Mouse (Mus musculus): ENCODE data around the gene Olfr1085.
"Not testable (repeated sequence)": the region's sequence is repeated elsewhere in the genome, so short reads cannot be mapped to it uniquely, and the experiment has no call there.

Olfr1085 gene

GRCm38 (mm10) chr2:86661919-86662318, at the start of gene Olfr1085:
TSS of gene Olfr1085 (minus strand) at chr2:86662019.
- no peak for DNase-seq (ENCODE audit: low spot score)

GRCm38 (mm10) chr2:86698295-86698694, 36.5 kb upstream of the Olfr1085 start, which contains the start of gene Olfr1087:
TSS of gene Olfr1087 (minus strand) at chr2:86698395.
- no peak for DNase-seq (ENCODE audit: low spot score)

- DNase-seq (ENCODE audit: low spot score) = no peak
These were observed 18.2 kb upstream of the Olfr1085 start, which contains the start of gene Olfr1086 for GRCm38 (mm10) chr2:86679992-86680391. TSS of gene Olfr1086 (minus strand) at chr2:86680092.

- not testable (repeated sequence) for DNase-seq (ENCODE audit: low spot score)
These were observed 22.2 kb downstream of the Olfr1085 start, which contains the start of gene Olfr1084 for GRCm38 (mm10) chr2:86639625-86640024. TSS of gene Olfr1084 (minus strand) at chr2:86639725.
